Mouse (Mus musculus) frontal cortex, adult (tissue): ENCODE measurements at regions not wholly inside any gene's neighbourhood (a gene's known extent, or its start where the extent isn't known, plus 50 kb on each side); places are given as distances from the start of the nearest gene placed in this dataset.

ENCODE experiments used
- ATAC-seq: cut with Nextera tagmentation; 2 replicates; pipeline ENCODE4 v1.9.2; 2017; ENCODE audit warnings: mild to moderate bottlenecking, moderate library complexity, mixed read lengths; ENCODE audit not compliant: low TSS enrichment

GRCm38 (mm10) chr4:120339371-120339770 is 52.2 kb upstream of the Foxo6 start:
- ATAC-seq: no peak

- no peak for ATAC-seq
Observed at GRCm38 (mm10) chr4:120340686-120341085, 53.5 kb upstream of the Foxo6 start.

GRCm38 (mm10) chr4:120341933-120342332 is 54.8 kb upstream of the Foxo6 start:
- ATAC-seq: no peak

GRCm38 (mm10) chr4:120342658-120343057 is 55.5 kb upstream of the Foxo6 start:
- ATAC-seq: no peak

GRCm38 (mm10) chr4:120345676-120346465 is 58.7 kb upstream of the Foxo6 start:
- ATAC-seq: no peak

- ATAC-seq: no peak
Observed at GRCm38 (mm10) chr4:120349841-120350240, 55.2 kb upstream of the Scmh1 start.

GRCm38 (mm10) chr4:120353784-120354183 is 51.3 kb upstream of the Scmh1 start:
- peak; percentile 72 for ATAC-seq
